Mouse (Mus musculus) liver, postnatal 0 days (tissue): ENCODE results near the gene Bspry. TPM values are rescaled to one million over a fixed set of nuclear protein-coding genes. Genes with fewer than 3 reads are reported as not detected.

Source experiments
- ATAC-seq: fragments of 200-750 bp; cut with Nextera tagmentation; 2 replicates; pipeline ENCODE4 v1.8.0; 2017; ENCODE audit warnings: mild to moderate bottlenecking, moderate library complexity
- DNase-seq: peaks from one replicate; pipeline ENCODE4 v3.0.0-alpha.2; 2016
- H3K27ac ChIP-seq: fragments of 300-500 bp; sonication (generic); 2 replicates; pipeline ENCODE4 v1.5.1; 2014; ENCODE audit warnings: antibody characterized with exemption, moderate library complexity, mild to moderate bottlenecking, low read depth
- H3K27me3 ChIP-seq: fragments of 300-500 bp; sonication (generic); 2 replicates; pipeline ENCODE4 v1.6.1; 2014; ENCODE audit warnings: low read length, control low read depth, mixed read lengths; ENCODE audit not compliant: insufficient read depth
- H3K36me3 ChIP-seq: fragments of 300-500 bp; sonication (generic); replicated peaks from 2 replicates; pipeline ENCODE4 v1.6.1; 2014; ENCODE audit warnings: mild to moderate bottlenecking, control low read depth, low read length, moderate library complexity, mixed read lengths; ENCODE audit not compliant: insufficient read depth
- H3K4me1 ChIP-seq: fragments of 300-500 bp; sonication (generic); 2 replicates; pipeline ENCODE4 v1.6.1; 2014; ENCODE audit warnings: antibody characterized with exemption, mild to moderate bottlenecking, control low read depth; ENCODE audit not compliant: insufficient read depth
- H3K4me2 ChIP-seq: fragments of 300-500 bp; sonication (generic); 2 replicates; pipeline ENCODE4 v1.6.1; 2014; ENCODE audit warnings: low read depth, mild to moderate bottlenecking, low read length, moderate library complexity, mixed read lengths
- H3K4me3 ChIP-seq: fragments of 300-500 bp; sonication (generic); 2 replicates; pipeline ENCODE4 v1.5.1; 2014; ENCODE audit warnings: low read depth, low read length
- H3K9ac ChIP-seq: fragments of 300-500 bp; sonication (generic); replicated peaks from 2 replicates; pipeline ENCODE4 v1.6.1; 2014; ENCODE audit warnings: mild to moderate bottlenecking, moderate library complexity
- H3K9me3 ChIP-seq: fragments of 300-500 bp; sonication (generic); 2 replicates; pipeline ENCODE4 v1.6.1; 2016; ENCODE audit warnings: mild to moderate bottlenecking, control low read depth, low read length, mixed read lengths
- CTCF ChIP-seq: sonication (generic); IDR thresholded peaks from 2 replicates; pipeline ENCODE4 v1.5.1; 2016; ENCODE audit warnings: antibody characterized with exemption, low read depth
- EP300 ChIP-seq: IDR thresholded peaks from 2 replicates; pipeline ENCODE4 v1.6.1; 2016; ENCODE audit warnings: antibody characterized with exemption, low read depth, mild to moderate bottlenecking
- WGBS: fragments of 180-500 bp; shearing (Covaris S2); extraction: QIAGEN DNeasy Blood & Tissue Kit; methylation state at CpG from one replicate; pipeline ENCODE4 v1.1.7; 2014; ENCODE audit not compliant: insufficient replicate concordance; 5-methylcytosine and 5-hydroxymethylcytosine counted together
- polyA plus RNA-seq: library from polyadenylated mRNA; unstranded; fragments of >200 nt; fragmentation: Nextera tagmentation; extraction: Ambion mirVana; gene quantifications from 2 replicates; pipeline ENCODE4 v1.2.1, GENCODE M21; 2015

Bspry gene
- polyA plus RNA-seq, 1 experiment from 2014 or later = 0.18 TPM

GRCm38 (mm10) chr4:62437871-62438270 lies 42.0 kb upstream of the Bspry start:
- no peak for DNase-seq
- no peak for ATAC-seq
- Histone ChIP-seq H3K36me3 (no peaks in the 10 kb centered on the region), H3K27ac (no peak overlapping the region), H3K9ac (no peak overlapping the region), H3K27me3 (no peaks in the 10 kb centered on the region), H3K4me3 (no peak overlapping the region), H3K9me3 (no peaks in the 10 kb centered on the region), H3K4me2 (no peak overlapping the region), H3K4me1 (no peaks in the 10 kb centered on the region)
- 85% methylated on average over 7 of the region's 7 CpGs for WGBS
- no peak for TF ChIP-seq CTCF
- TF ChIP-seq EP300 = no peak

GRCm38 (mm10) chr4:62439793-62440192 lies 40.1 kb upstream of the Bspry start:
- H3K9me3 ChIP-seq = no peaks in the 10 kb centered on the region
- 41% methylated on average over 4 of the region's 4 CpGs for WGBS
- H3K9ac ChIP-seq = no peak overlapping the region
- no peaks in the 10 kb centered on the region for H3K36me3 ChIP-seq
- DNase-seq (no peak), ATAC-seq (no peak)
- H3K4me2 ChIP-seq = no peak overlapping the region
- H3K4me1 ChIP-seq = no peaks in the 10 kb centered on the region
- H3K4me3 ChIP-seq = no peak overlapping the region
- TF ChIP-seq CTCF (no peak), EP300 (no peak)
- H3K27ac ChIP-seq = no peak overlapping the region
- H3K27me3 ChIP-seq = no peaks in the 10 kb centered on the region

- Histone ChIP-seq H3K27me3 (no peaks in the 10 kb centered on the region), H3K9ac (no peak overlapping the region), H3K36me3 (no peaks in the 10 kb centered on the region), H3K27ac (no peak overlapping the region), H3K4me3 (no peak overlapping the region), H3K9me3 (no peaks in the 10 kb centered on the region), H3K4me1 (no peaks in the 10 kb centered on the region), H3K4me2 (no peak overlapping the region)
- DNase-seq (no peak), ATAC-seq (no peak)
- TF ChIP-seq EP300 (no peak), CTCF (no peak)
- 70% methylated on average over 4 of the region's 4 CpGs for WGBS
These were observed 39.3 kb upstream of the Bspry start for GRCm38 (mm10) chr4:62440544-62440943.

- no peak overlapping the region for H3K4me2 ChIP-seq
- no peak overlapping the region for H3K9ac ChIP-seq
- ATAC-seq (no peak), DNase-seq (no peak)
- no peak for TF ChIP-seq EP300
- no peak for TF ChIP-seq CTCF
- no peaks in the 10 kb centered on the region for H3K27me3 ChIP-seq
- H3K4me3 ChIP-seq = no peak overlapping the region
- H3K9me3 ChIP-seq = no peaks in the 10 kb centered on the region
- WGBS = 68% methylated on average over 4 of the region's 4 CpGs
- H3K4me1 ChIP-seq = no peaks in the 10 kb centered on the region
- H3K36me3 ChIP-seq = no peaks in the 10 kb centered on the region
- no peak overlapping the region for H3K27ac ChIP-seq
These were observed 38.9 kb upstream of the Bspry start for GRCm38 (mm10) chr4:62440986-62441385.

- Histone ChIP-seq H3K36me3 (no peaks in the 10 kb centered on the region), H3K4me1 (no peaks in the 10 kb centered on the region), H3K9me3 (no peaks in the 10 kb centered on the region), H3K4me2 (no peak overlapping the region), H3K4me3 (no peak overlapping the region), H3K27ac (no peak overlapping the region), H3K27me3 (no peaks in the 10 kb centered on the region), H3K9ac (no peak overlapping the region)
- peak; percentile 52 for DNase-seq
- peak; percentile 66 for TF ChIP-seq CTCF
- no peak for TF ChIP-seq EP300
- no peak for ATAC-seq
- 54% methylated on average over 5 of the region's 5 CpGs for WGBS
These were observed 24.9 kb upstream of the Bspry start for GRCm38 (mm10) chr4:62454995-62455394.

- H3K27ac ChIP-seq = no peak overlapping the region
- no peak overlapping the region for H3K4me2 ChIP-seq
- H3K9me3 ChIP-seq = no peaks in the 10 kb centered on the region
- H3K4me1 ChIP-seq = no peaks in the 10 kb centered on the region
- TF ChIP-seq CTCF (no peak), EP300 (no peak)
- no peaks in the 10 kb centered on the region for H3K27me3 ChIP-seq
- no peak for DNase-seq
- H3K9ac ChIP-seq = no peak overlapping the region
- no peak overlapping the region for H3K4me3 ChIP-seq
- ATAC-seq = no peak
- H3K36me3 ChIP-seq = no peaks in the 10 kb centered on the region
- 86% methylated on average over 3 of the region's 3 CpGs for WGBS
These were observed 20.8 kb upstream of the Bspry start for GRCm38 (mm10) chr4:62459081-62459480.

GRCm38 (mm10) chr4:62460348-62460747 lies 19.5 kb upstream of the Bspry start:
- H3K4me2 ChIP-seq = no peak overlapping the region
- ATAC-seq = no peak
- no peak overlapping the region for H3K27ac ChIP-seq
- TF ChIP-seq CTCF (no peak), EP300 (no peak)
- no peaks in the 10 kb centered on the region for H3K36me3 ChIP-seq
- DNase-seq = no peak
- no peak overlapping the region for H3K4me3 ChIP-seq
- H3K9me3 ChIP-seq = no peaks in the 10 kb centered on the region
- 88% methylated on average over 8 of the region's 8 CpGs for WGBS
- H3K4me1 ChIP-seq = no peaks in the 10 kb centered on the region
- no peak overlapping the region for H3K9ac ChIP-seq
- H3K27me3 ChIP-seq = no peaks in the 10 kb centered on the region
